Mouse (Mus musculus) liver, embryonic 11.5 days (tissue): Measurements from ENCODE around the gene Gm3591. TPM values are rescaled to one million over a fixed set of nuclear protein-coding genes. Genes with fewer than 3 reads are reported as not detected.
"Not testable (repeated sequence)": the region's sequence is repeated elsewhere in the genome, so short reads cannot be mapped to it uniquely, and the experiment has no call there.

Source experiments
- ATAC-seq: fragments of 200-750 bp; cut with Nextera tagmentation; replicated peaks from 2 replicates; pipeline ENCODE4 v1.8.0; 2017; ENCODE audit warnings: moderate number of reproducible peaks, mild to moderate bottlenecking, moderate TSS enrichment, moderate library complexity; ENCODE audit not compliant: low FRiP score
- DNase-seq: peaks from one replicate; pipeline ENCODE4 v3.0.0-alpha.2; 2017; ENCODE audit warnings: low spot score
- H3K27ac ChIP-seq: fragments of 300-500 bp; sonication (generic); 2 replicates; pipeline ENCODE4 v1.5.1; 2014; ENCODE audit warnings: mild to moderate bottlenecking, low read depth, low read length, control low read depth
- H3K27me3 ChIP-seq: fragments of 300-500 bp; sonication (generic); replicated peaks from 2 replicates; pipeline ENCODE4 v1.6.1; 2014; ENCODE audit warnings: low read length, mixed read lengths; ENCODE audit not compliant: control insufficient read depth, insufficient read depth
- H3K36me3 ChIP-seq: fragments of 300-500 bp; sonication (generic); 2 replicates; pipeline ENCODE4 v1.6.1; 2014; ENCODE audit warnings: mild to moderate bottlenecking, low read length, moderate library complexity, mixed read lengths; ENCODE audit not compliant: control insufficient read depth, insufficient read depth
- H3K4me1 ChIP-seq: fragments of 300-500 bp; sonication (generic); replicated peaks from 2 replicates; pipeline ENCODE4 v1.6.1; 2014; ENCODE audit warnings: low read length, mixed read lengths; ENCODE audit not compliant: control insufficient read depth, insufficient read depth
- H3K4me2 ChIP-seq: fragments of 300-500 bp; sonication (generic); 2 replicates; pipeline ENCODE4 v1.6.1; 2014; ENCODE audit warnings: mild to moderate bottlenecking, control low read depth, moderate library complexity
- H3K4me3 ChIP-seq: fragments of 300-500 bp; sonication (generic); 2 replicates; pipeline ENCODE4 v1.5.1; 2014; ENCODE audit warnings: low read depth, low read length, control low read depth
- H3K9ac ChIP-seq: fragments of 300-500 bp; sonication (generic); 2 replicates; pipeline ENCODE4 v1.6.1; 2014; ENCODE audit warnings: low read depth, low read length, control low read depth
- H3K9me3 ChIP-seq: fragments of 300-500 bp; sonication (generic); 2 replicates; pipeline ENCODE4 v1.6.1; 2016; ENCODE audit warnings: low read length, inconsistent platforms, mixed read lengths; ENCODE audit not compliant: control insufficient read depth
- WGBS: fragments of 180-500 bp; shearing (Covaris S2); extraction: QIAGEN DNeasy Blood & Tissue Kit; methylation state at CpG from one replicate; pipeline ENCODE4 v1.1.7; 2014; 5-methylcytosine and 5-hydroxymethylcytosine counted together
- polyA plus RNA-seq: library from polyadenylated mRNA; unstranded; fragments of >200 nt; fragmentation: Nextera tagmentation; extraction: Ambion mirVana; gene quantifications from 2 replicates; pipeline ENCODE4 v1.2.1, GENCODE M21; 2014

The Gm3591 gene
- 0.44 TPM in 1 of 2 replicates, not detected in the other for polyA plus RNA-seq

DNA sequence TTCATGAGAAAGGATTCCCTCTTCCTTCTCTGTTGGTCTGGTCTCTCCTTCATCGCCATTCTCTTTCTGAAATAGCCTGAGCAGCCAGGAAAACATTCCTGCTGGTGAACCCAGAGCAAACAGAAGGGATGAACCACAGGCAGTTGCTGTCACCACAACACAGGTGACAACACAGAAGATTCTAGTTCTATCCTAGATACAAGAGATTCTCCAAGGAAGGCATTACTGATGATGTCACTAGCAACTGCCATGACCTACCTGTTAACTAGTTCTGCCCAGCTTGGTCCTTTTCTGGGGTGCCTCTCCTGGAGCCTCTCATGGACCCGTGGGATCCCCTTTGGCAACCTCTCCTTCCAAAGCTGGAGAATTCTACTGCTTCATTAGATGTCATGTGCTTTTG lies at the start of gene Gm3591:
TSS of gene Gm3591 (minus strand) at position 101 of the 400 bp plus-strand sequence.
- not testable (repeated sequence) for DNase-seq, H3K4me3 ChIP-seq, H3K9ac ChIP-seq, H3K27me3 ChIP-seq, H3K4me1 ChIP-seq, H3K36me3 ChIP-seq, H3K4me2 ChIP-seq, H3K9me3 ChIP-seq, ATAC-seq, H3K27ac ChIP-seq
- WGBS = no CpG with 5 or more reads among the region's 2 CpGs

DNA sequence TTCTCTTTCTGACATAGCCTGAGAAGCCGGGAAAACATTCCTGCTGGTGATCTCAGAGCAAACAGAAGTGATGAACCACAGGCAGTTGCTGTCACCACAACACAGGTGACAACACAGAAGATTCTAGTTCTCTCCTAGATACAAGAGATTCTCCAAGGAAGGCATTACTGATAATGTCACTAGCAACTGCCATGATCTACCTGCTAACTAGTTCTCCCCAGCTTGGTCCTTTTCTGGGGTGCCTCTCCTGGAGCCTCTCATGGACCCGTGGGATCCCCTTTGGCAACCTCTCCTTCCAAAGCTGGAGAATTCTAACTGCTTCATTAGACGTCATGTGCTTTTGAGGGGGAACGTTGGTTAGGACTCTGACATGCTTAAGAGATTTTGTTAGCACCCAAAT lies 32.2 kb upstream of the Gm3591 start, which contains the start of gene Gm3594:
TSS of gene Gm3594 (minus strand) at position 101 of the 400 bp plus-strand sequence.
- H3K4me2 ChIP-seq, H3K4me3 ChIP-seq, H3K36me3 ChIP-seq, H3K4me1 ChIP-seq, H3K9ac ChIP-seq, H3K9me3 ChIP-seq, DNase-seq, ATAC-seq, H3K27me3 ChIP-seq, H3K27ac ChIP-seq: not testable (repeated sequence)
- no CpG with 5 or more reads among the region's 4 CpGs for WGBS

- H3K4me2 ChIP-seq, ATAC-seq, H3K4me1 ChIP-seq, DNase-seq, H3K9ac ChIP-seq, H3K9me3 ChIP-seq, H3K36me3 ChIP-seq, H3K27me3 ChIP-seq, H3K4me3 ChIP-seq, H3K27ac ChIP-seq: not testable (repeated sequence)
- 82% methylated on average over 2 of the region's 4 CpGs for WGBS
Observed at GRCm38 (mm10) chr14:6440774-6441173, 28.5 kb upstream of the Gm3591 start.

DNA sequence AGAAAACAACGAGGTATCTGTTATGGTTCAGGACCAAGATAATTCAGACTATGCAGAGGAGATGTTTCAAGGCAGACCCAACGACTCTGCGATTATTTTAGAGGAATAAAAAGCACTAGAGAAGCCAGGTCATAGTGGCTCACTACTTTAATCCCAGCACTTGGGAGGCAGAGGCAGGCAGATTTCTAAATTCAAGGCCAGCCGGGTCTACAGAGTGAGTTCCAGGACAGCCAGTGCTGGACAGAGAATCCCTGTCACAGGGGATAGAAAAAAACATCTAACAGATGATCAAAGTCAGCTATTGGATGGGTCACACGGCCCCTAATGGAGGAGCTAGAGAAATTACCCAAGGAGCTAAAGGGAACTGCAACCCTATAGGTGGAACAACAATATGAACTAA lies 27.9 kb upstream of the Gm3591 start:
- not testable (repeated sequence) for H3K4me1 ChIP-seq, DNase-seq, H3K27me3 ChIP-seq, H3K9me3 ChIP-seq, H3K9ac ChIP-seq, H3K4me3 ChIP-seq, H3K36me3 ChIP-seq, ATAC-seq, H3K4me2 ChIP-seq, H3K27ac ChIP-seq
- WGBS = 57% methylated on average over 1 of the region's 5 CpGs

DNA sequence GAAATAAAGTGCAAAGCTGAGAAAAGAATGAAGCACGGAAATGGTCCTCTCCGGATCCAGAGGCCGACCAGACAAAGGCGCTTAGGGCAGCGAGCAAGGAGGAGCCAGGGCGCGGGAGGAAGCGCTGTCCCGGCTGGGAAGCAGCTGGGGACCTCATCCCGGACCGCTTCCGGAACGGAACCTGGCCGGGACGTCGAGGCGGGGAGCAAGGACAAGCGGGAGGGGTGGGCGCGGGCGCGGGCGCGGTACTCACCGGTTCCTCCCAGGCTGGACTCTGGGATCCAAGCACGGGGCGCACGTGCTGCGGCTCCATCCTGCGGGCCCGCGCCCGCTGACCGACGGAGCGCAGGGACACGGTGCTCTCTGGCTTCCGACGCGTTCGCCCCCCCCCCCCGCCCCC lies 14.5 kb upstream of the Gm3591 start:
- not testable (repeated sequence) for H3K4me2 ChIP-seq, ATAC-seq, H3K4me3 ChIP-seq, H3K4me1 ChIP-seq, H3K36me3 ChIP-seq, H3K27me3 ChIP-seq, H3K9me3 ChIP-seq, DNase-seq, H3K27ac ChIP-seq, H3K9ac ChIP-seq
- WGBS = 12% methylated on average over 7 of the region's 42 CpGs

GRCm38 (mm10) chr14:6426353-6426752 lies 14.1 kb upstream of the Gm3591 start:
- H3K27me3 ChIP-seq, H3K4me3 ChIP-seq, H3K4me1 ChIP-seq, H3K36me3 ChIP-seq, ATAC-seq, H3K9me3 ChIP-seq, H3K27ac ChIP-seq, H3K9ac ChIP-seq, DNase-seq, H3K4me2 ChIP-seq: not testable (repeated sequence)
- WGBS = 26% methylated on average over 18 of the region's 22 CpGs

DNA sequence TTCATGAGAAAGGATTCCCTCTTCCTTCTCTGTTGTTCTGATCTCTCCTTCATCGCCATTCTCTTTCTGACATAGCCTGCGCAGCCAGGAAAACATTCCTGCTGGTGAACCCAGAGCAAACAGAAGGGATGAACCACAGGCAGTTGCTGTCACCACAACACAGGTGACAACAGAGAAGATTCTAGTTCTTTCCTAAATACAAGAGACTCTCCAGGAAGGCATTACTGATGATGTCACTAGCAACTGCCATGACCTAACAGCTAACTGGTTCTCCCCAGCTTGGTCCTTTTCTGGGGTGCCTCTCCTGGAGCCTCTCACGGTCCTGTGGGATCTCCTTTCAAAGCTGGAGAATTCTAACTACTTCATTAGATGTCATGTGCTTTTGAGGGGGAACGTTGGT lies 22.1 kb downstream of the Gm3591 start, which contains the start of gene Gm16440:
TSS of gene Gm16440 (minus strand) at position 101 of the 400 bp plus-strand sequence.
- not testable (repeated sequence) for H3K4me2 ChIP-seq, H3K36me3 ChIP-seq, H3K27ac ChIP-seq, ATAC-seq, H3K4me3 ChIP-seq, H3K9ac ChIP-seq, H3K9me3 ChIP-seq, H3K27me3 ChIP-seq, H3K4me1 ChIP-seq, DNase-seq
- WGBS = 74% methylated on average over 2 of the region's 4 CpGs

Other genes with a start within 250 kb of the Gm3591 start
- not detected in 2 replicates for gene Gm21560, start 193.2 kb downstream of the Gm3591 start, polyA plus RNA-seq
- 0.21 and 0.25 TPM in 2 replicates for gene Gm3411, start 125.2 kb downstream of the Gm3591 start, polyA plus RNA-seq
- gene Gm21103, start 107.6 kb downstream of the Gm3591 start, polyA plus RNA-seq = not detected in 2 replicates
- not detected in 2 replicates for gene Gm3618, start 68.8 kb downstream of the Gm3591 start, polyA plus RNA-seq
- not detected in 2 replicates for gene Gm16440, start 22.2 kb downstream of the Gm3591 start, polyA plus RNA-seq
- not detected in 2 replicates for gene Gm3594, start 32.1 kb upstream of the Gm3591 start, polyA plus RNA-seq
- gene Gm8356, start 124.8 kb upstream of the Gm3591 start, polyA plus RNA-seq = not detected in 2 replicates
- 0.10 TPM in 1 of 2 replicates, not detected in the other for gene Gm3629, start 178.1 kb upstream of the Gm3591 start, polyA plus RNA-seq
- gene Gm3460, start 209.9 kb upstream of the Gm3591 start, polyA plus RNA-seq = not detected in 2 replicates